Mouse (Mus musculus) lung, adult 18-20 months (tissue): ENCODE measurements at regions not wholly inside any gene's neighbourhood (a gene's known extent, or its start where the extent isn't known, plus 50 kb on each side); places are given as distances from the start of the nearest gene placed in this dataset.

Experiments
- DNase-seq, 2 experiments: peaks; one replicate each; pipeline ENCODE4 v3.0.0; 2022; ENCODE audit warnings: mixed read lengths in 2 of 2

DNA sequence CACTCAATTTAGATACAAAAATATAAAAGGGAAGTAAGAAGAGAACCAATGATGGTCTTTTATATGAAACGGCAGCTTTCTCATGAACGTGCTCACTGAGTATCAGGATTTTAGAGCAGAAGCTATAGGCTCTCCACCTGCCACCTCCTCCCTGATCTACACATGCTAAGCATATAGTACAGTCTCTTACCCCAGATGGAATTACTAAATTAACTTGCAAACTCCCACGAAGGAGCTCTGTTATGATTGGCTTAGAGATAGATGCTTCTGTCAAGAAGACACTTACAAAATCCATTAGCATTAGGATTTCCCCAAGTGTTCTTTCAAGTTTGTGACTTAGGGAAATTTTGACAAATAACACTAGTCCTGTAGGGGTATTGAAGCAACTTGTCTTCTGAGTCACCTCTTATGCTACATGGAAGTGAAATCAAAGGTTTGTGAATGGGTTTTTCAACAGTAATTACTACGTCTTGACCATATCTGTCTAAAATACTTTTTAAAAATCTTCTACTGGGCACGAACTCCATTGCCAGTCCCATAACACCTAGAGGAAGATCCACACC, 60.6 kb downstream of the Crygs start:
- no peak for DNase-seq

DNA sequence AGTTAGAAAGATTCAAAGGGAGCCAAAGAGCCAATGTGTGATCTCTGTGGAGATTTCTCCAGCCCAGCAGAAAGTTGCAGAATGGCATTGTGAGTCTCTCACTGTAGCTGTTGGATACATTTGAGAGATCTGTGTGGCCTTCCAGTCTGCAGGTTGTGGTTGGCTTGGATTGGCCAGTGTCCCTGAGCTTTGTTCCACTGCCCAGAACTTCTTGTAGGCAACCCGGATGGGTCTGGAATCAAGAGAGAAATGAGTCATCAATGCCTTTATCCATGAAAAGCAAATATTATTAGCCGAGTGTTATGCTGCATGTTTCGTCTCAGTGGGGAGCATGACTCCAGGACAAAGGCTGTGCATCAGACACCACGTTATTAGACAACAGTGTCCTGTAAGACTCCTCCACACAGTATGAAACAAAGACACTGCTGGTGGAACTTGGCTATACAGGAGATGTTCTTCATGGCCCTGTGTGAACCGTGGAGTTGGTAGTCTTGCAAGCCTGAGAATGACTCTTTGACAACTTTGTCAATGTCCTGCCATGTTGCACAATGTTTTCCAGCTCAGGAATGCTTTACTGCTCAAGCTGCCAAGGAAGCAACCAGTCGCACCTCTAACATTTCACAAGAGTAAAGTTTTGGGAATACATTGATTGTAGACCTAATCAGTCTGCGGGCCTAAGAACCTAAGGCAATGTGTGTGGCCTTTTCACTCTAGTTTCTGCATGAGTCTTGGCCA, 67.1 kb downstream of the Crygs start:
- no peak for DNase-seq

DNA sequence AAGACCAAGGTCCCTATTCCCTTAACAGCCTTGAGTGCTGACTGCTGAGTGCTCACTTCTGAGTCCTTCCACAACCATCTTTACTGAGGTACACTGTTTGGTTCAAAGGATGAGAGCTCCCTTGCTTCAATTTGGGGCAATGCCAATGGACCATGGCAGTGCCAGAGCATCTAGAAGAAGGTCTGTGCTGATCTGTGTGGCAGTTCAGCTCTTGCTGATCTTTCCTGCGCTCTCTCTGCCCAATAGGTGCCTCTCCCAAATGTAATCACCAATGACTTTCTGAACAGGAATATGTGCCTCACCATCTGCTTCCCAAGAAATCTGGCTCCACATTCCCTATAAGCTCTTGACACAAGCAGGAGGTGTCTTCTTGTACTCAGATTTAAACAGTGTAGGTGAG, 67.9 kb downstream of the Crygs start:
- DNase-seq: no peak

DNA sequence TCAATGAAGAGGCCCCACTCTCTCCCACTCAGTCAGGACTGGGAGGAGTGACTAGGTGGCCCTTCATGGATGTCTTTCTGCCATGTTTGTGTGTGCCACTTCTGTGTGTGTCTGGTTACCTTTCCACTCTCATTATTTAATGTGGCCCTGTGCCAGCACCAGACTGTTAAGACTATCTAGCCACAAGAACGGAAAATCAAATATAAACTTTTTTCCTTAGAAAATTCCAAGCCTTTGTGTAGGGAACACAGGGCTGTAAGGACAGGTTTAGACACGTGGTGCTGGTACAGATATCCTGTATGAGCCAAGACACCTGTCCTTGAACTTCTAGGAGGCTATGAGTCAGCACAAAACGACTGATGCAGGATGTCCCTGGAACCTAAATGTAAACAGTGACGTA, 69.9 kb downstream of the Crygs start:
- DNase-seq: peak; percentile 12 to 27

DNA sequence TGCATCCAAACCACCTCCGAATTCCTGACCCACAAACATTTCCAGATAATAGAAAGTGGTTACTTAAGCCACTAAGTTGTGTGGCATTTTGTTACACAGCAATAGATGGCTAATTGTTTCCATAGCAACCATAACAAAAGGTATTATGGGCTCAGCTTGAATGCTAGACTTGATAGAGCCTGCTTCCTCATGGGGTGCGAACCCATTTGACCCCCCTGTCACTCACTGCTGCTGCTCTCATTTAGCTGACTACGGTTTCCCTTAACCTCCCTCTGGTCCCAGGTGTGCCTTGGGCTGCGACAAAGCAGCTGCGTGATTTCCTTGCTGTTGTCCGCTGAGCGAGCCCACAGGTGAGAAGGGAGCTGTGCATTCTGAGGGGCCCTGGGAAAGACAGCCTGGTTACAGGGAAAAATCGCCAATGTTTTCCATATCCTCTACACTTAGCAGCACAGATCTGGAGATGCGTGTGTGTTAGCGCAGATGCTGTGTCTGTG, 76.8 kb downstream of the Crygs start:
- DNase-seq: no peak

DNA sequence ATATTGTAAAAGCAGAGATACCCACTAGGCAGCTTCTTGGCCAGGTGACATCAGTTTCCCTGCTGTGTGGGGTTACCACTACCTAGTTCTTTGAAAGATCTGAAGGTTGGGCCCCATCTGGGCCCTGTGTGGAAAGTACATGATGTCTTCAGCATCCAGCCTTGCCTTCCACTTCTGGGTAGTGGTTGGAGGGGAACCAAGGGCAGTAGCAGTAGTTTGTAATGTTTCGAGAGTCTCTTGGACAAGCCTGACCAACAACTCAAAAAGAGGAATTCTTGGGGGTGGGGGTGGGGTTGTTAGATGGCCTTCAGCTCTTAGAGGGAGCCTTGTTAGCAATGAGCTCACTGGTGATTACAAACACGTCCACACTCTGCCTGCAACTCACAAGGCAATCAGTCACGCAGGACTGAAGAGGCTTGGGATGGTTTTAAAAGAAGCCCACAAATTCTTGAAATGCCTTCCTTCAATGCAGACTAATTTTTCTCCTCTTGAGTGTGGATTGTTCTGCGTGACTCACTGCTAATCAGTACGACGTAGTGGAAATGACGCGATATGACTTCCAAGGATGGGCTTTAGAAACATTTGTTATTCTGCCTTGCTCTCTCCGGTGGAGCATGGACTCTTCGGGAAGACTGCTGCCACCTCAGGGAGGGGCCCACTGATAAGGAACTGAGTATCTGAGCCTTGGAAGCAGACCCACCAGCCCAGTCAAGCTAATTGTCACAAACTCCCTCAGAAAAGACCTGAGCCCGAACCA, 76.9 kb upstream of the Dgkg start:
- peak in 1 of 2 experiments; percentile 12 for DNase-seq

DNA sequence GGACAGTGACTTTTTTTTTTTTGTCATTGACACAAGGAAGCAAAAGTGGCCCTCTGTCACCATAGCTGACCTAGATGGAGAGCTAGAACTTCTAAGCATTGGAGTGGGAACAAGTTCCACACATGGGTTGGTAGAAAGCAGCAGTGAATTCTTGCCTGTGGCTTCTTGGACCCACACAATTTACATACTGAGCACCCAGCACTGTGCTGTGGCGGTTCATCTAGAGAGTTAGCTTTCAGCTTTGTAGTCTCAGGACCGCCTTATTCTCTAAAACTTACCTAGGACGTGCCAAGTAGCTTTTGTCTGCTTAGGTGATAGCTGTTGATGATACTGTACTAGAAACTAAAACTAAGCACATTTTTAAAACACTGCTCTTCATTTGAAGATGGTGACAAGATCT, 72.1 kb upstream of the Dgkg start:
- DNase-seq: no peak

DNA sequence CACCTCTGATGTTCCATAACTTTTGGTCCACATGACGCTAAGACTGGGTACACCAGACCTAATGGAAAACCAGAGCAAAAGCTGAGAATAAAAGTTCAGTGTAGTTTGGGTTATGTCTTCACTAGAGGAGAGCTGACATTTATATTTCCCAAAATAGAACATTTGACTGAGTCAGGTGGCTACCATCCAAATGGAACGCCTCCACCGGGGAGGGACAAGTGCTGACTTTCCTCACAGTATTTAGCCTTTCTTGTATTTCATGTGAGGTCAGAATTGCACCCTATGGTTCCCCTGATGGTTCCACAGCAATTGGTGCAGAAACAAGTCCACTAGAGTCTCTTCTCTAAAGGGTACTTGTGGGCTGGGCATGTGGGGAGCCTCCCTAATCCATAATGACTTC, 68.2 kb upstream of the Dgkg start:
- DNase-seq: no peak

DNA sequence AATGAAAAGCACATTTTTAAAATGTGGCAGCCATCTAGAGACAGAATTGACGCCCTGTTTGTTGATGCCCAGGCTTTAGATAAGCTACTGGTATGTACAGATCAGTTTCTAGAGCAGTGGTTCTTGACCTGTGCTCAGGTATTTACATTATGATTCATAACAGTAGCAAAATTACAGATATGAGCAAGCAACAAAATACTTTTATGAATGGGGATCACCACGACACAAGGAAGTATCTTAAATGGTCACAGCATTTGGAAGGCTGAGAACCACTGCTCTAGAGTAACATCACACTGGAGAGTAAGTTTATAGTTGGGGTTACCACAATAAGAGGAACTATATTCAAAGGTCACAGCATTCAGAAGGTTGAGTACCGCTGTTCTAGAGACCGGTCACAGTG, 66.3 kb upstream of the Dgkg start:
- no peak for DNase-seq

DNA sequence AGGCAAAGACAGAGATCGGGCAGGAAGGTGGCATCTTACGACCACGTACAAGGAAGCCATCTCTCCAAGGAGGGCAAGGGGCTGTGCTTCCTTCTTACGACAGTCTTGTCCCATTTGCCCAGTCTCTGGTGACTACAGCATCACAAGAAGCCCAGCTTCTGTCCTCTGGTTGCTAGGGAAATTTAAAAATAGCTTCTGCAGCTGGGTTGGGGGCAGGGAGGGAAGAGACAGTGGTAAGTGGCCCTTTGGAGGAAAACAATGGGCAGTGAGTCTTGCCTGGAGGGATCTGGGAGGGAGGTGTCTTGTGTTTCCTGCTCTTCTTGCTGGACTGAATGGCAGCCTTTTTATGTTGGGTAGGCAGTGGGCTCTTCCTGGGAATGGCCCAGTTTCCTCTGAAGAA, 62.8 kb upstream of the Dgkg start:
- no peak for DNase-seq

DNA sequence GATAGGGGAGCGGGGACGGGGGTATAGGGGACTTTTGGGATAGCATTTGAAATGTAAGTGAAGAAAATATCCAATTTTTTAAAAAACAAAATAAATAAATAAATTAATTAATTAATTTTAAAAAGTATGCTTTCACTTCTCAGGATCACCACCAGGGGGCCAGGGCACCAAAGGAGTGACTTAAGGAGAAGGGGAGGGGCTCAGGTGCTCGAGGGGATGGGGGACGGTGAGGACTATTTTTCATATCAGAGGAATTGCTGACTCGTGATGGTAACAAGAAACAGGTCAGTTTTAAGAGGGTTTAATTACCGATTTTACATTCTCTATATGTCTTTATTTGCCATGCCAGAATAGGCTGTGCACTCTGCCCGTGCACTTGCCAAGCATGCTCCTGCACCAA, 62.3 kb upstream of the Dgkg start:
- DNase-seq: no peak

DNA sequence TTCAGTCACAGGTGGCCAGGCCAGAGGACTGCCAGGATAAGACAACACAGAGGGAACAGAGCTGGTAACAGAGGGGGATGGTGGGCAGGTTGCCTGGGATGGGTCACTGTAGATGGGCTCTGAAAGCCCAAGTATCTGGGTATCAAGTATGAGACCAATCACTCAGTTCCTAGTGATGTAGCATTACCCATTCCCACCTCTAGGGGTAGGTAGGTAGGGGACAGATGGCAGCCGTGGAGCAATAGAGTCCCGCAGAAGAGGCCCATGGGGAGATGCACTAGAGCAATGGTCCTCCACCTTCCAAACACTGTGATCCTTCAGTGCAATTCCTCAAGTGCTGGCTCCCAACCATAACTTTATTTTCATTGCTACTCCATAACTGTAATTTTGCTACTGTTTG, 60.4 kb upstream of the Dgkg start:
- DNase-seq: no peak

DNA sequence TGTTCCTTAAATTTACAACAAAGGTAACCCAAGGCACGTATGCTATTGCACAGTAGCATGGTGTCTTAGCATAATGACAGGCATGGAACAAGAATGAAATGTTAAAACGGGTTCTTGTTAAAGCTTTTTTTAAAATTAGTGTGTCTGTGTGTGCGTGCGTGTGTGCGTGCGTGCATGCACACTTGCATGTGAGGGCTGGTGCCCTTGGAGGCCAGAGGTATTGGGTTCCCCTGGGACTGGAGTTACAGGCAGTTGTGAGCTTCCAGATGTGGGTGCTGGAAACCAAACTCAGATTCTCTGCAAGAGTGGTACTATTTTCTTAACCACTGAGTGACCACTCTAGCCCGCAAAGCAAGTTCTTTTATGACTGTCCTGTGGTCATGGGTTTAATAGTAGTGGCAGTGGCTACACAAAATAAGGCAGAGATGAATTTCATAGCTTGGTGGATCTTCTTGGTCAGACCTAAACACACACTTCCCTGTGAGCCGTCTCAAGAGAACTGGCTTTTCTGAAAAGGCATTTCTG, 59.3 kb upstream of the Dgkg start:
- no peak for DNase-seq

DNA sequence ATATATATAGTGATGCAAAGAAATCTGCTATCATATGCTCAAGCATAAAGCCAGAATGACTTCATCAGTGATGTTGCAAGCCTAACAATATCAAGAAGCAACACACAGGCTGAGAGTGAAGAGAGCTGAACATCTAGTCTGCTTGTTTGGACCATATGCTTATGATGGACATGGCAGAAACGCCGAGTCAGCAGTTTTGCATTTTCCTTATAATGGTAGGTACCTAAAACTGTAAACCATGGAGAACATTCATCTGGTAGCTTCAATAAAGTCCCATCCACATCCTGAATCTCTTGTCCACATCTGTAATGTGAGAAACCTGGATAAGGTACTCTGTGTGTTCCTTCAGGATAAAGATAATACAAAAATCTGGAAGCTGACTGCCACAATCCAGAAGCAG, 57.3 kb upstream of the Dgkg start:
- DNase-seq: no peak

DNA sequence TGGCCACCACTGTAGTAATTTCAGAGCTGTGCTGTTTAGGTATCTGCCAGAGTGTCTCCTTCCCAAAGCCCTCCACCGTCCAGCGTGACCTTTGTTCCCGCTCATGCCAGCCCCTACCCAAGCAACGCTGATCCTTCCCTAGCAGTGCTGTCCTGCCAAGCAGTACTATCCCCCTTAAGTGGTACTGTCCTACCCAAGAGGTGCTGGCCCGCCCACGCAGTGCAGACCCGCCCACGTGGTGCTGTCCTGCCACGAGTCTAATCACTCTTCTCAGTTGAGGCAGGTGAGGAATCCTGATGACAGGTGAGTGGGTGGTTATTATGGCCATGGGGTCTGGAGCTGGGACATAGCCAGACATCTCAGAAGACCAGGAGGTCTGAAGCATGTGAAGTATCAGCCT, 51.7 kb upstream of the Dgkg start:
- no peak for DNase-seq
